Mouse (Mus musculus) gastrocnemius, postnatal 36 days (tissue): ENCODE data around the gene Nhej1. TPM values are rescaled to one million over a fixed set of nuclear protein-coding genes. Genes with fewer than 3 reads are reported as not detected.

Experiments
- DNase-seq, 2 experiments: peaks; one replicate each; pipeline ENCODE4 v3.0.0; 2022
- intact Hi-C: fragments of 180-260 bp; cut with DNase I; formaldehyde crosslinking; loops from one replicate; pipeline ENCODE4 v1.15.1; 2025
- total RNA-seq, 2 experiments: library from RNA; stranded (reverse); gene quantifications; 2 replicates each; pipeline ENCODE4 v1.2.3; 2021

The Nhej1 gene
- total RNA-seq, 2 experiments from 2014 or later = 5.3 to 5.4 TPM

GRCm38 (mm10) chr1:74947986-74948670 is 176.9 kb downstream of the Nhej1 start:
- no peak for DNase-seq
- intact Hi-C loops = loop anchor here (2.0 to 5.0 kb wide), 2 partner anchors 67 to 309 kb away; no protein-coding TSS in a partner anchor

- intact Hi-C loops = no loop called here
- no peak for DNase-seq
Measured at GRCm38 (mm10) chr1:74941651-74942360, 183.2 kb downstream of the Nhej1 start.

- no peak for DNase-seq
- intact Hi-C loops = no loop called here
Measured at GRCm38 (mm10) chr1:74939762-74940161, 185.2 kb downstream of the Nhej1 start.

DNA sequence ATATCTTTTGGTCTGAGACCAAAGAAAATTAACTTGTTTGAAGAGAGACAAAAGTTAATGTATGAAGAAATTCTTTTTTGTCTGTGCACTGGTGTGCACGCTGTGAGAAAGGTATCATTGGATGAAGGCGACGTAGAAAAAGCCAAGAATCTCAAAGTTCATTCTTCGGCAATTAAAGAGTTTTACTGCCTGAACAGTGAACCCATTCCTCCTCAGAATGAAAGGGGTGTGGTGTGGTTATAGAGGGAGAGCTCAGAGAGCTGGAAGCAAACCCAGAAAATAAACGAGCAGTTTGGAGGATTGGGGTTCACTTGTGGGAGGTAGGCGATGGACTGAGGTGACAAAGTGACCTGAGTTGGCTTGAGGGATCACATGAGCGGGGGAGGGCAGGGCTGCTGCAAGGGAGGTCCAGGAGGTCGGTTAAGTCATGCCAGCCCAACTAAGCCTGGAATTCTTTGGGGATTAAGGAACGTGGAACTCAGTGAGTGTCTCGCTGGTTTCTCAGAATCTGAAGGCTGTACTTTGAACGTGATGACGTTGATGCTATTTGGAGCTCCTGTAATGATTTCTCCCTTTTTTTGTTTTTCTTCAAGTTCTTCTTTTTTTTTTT is 188.7 kb downstream of the Nhej1 start:
- intact Hi-C loops = no loop called here
- no peak for DNase-seq

DNA sequence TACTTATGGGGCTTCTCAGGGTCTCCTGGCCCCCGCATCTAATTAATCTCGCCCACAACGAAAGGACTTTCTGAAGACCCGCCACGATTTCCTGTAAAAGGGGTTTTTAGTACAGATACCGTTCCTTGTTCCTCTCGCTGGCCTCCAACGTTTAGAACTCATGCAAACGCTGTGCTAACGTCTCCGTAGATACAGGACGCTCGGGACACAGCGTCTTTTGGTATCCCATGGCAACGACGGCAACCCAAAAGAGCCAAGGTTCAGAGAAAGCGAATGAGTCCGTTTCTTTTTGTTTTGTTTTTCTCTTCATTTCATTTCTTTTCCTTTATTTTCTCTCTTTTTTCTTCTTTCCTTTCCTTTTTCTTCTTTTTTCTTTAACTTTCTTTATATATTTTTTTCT is 189.6 kb downstream of the Nhej1 start, which contains the start of gene Cfap65:
Cfap65 (minus strand) TSS at position 198 of the 400 bp plus-strand sequence.
- intact Hi-C loops = no loop called here
- DNase-seq = no peak

GRCm38 (mm10) chr1:74927621-74928296 is 197.2 kb downstream of the Nhej1 start:
- intact Hi-C loops = no loop called here
- no peak for DNase-seq

- intact Hi-C loops = no loop called here
- DNase-seq = no peak
Measured at GRCm38 (mm10) chr1:74926721-74927120, 198.3 kb downstream of the Nhej1 start.

- no peak for DNase-seq
- intact Hi-C loops = no loop called here
Measured at GRCm38 (mm10) chr1:74924464-74924863, 200.5 kb downstream of the Nhej1 start.

Other genes starting within 250 kb of the Nhej1 start
- not detected for gene Fev, start 239.8 kb downstream of the Nhej1 start, total RNA-seq
- gene Cryba2, start 232.1 kb downstream of the Nhej1 start, total RNA-seq = not detected
- not detected for gene Cfap65, start 189.6 kb downstream of the Nhej1 start, total RNA-seq
- under 1 TPM; 0.12 to 0.20 TPM for gene Ihh, start 173.5 kb downstream of the Nhej1 start, total RNA-seq
- not detected for gene Slc23a3, start 8.7 kb upstream of the Nhej1 start, total RNA-seq
- 10 to 100 TPM; 12.4 to 12.7 TPM for gene Cnppd1, start 17.5 kb upstream of the Nhej1 start, total RNA-seq
- 1 to 10 TPM; 6.5 to 8.0 TPM for gene Retreg2, start 17.6 kb upstream of the Nhej1 start, total RNA-seq
- 10 to 100 TPM; 16.3 to 16.7 TPM for gene Zfand2b, start 43.4 kb upstream of the Nhej1 start, total RNA-seq
- gene Abcb6, start 55.2 kb upstream of the Nhej1 start, total RNA-seq = 10 to 100 TPM; 21.4 to 21.6 TPM
- gene Ankzf1, start 67.0 kb upstream of the Nhej1 start, total RNA-seq = 1 to 10 TPM; 3.8 to 4.7 TPM
- 100 to 1,000 TPM in 1 of 2 experiments, 10 to 100 TPM in 1; 96.6 to 103 TPM for gene Atg9a, start 67.0 kb upstream of the Nhej1 start, total RNA-seq
- 1 to 10 TPM; 2.3 to 3.0 TPM for gene Glb1l, start 85.6 kb upstream of the Nhej1 start, total RNA-seq
- gene Stk16, start 85.6 kb upstream of the Nhej1 start, total RNA-seq = 10 to 100 TPM; 19.4 to 23.1 TPM
- 100 to 1,000 TPM; 921 to 954 TPM for gene Tuba4a, start 94.7 kb upstream of the Nhej1 start, total RNA-seq
- gene A630095N17Rik, start 106.9 kb upstream of the Nhej1 start, total RNA-seq = not detected
- gene Dnajb2, start 111.2 kb upstream of the Nhej1 start, total RNA-seq = 10 to 100 TPM; 63.1 to 67.1 TPM
- under 1 TPM in 1 of 2 experiments, not detected in 1; 0.10 TPM for gene Ptprn, start 139.3 kb upstream of the Nhej1 start, total RNA-seq
- not detected for gene Resp18, start 153.2 kb upstream of the Nhej1 start, total RNA-seq
- gene Dnpep, start 192.8 kb upstream of the Nhej1 start, total RNA-seq = 10 to 100 TPM; 46.4 to 48.3 TPM
- 1,000 to 10,000 TPM; 1,843 to 1,948 TPM for gene Des, start 235.1 kb upstream of the Nhej1 start, total RNA-seq